ENCODE assay signal across 8 mouse cellular contexts in genomic region chr16:31935091-31935979, GRCm38 (mm10). TPM values are rescaled to one million over a fixed set of nuclear protein-coding genes. Genes with fewer than 3 reads are reported as not detected.
DNase-seq lines count a peak whose midpoint lies in the region; ATAC-seq and TF ChIP-seq lines count a peak whose summit lies in the region.

No protein-coding gene starts in this region.

- peak overlapping the region; percentile 34; the same call in 1 of the 2 replicates for H3K9ac ChIP-seq in heart, embryonic 11.5 days (ENCODE audit: low read depth, low read length)
- peak overlapping the region; percentile 47 for H3K9ac ChIP-seq in hindbrain, embryonic 15.5 days
- peak overlapping the region; percentile 55 for H3K9ac ChIP-seq in stomach, embryonic 16.5 days (ENCODE audit: low read length)

- H3K36me3 ChIP-seq in heart, embryonic 11.5 days (ENCODE audit: control insufficient read depth, insufficient read depth, low read length): no peaks in the 10 kb centered on the region
- no peaks in the 10 kb centered on the region for H3K36me3 ChIP-seq in E14TG2a.4 (ENCODE audit: insufficient read depth, low read length)
- H3K36me3 ChIP-seq in embryonic facial prominence, embryonic 10.5 days (replicated peaks): no peaks in the 10 kb centered on the region
- H3K36me3 ChIP-seq in hindbrain, embryonic 15.5 days: no peaks in the 10 kb centered on the region
- no peaks in the 10 kb centered on the region for H3K36me3 ChIP-seq in stomach, embryonic 16.5 days (ENCODE audit: control insufficient read depth, insufficient read depth, low read length)

- ATAC-seq in heart, embryonic 11.5 days (replicated peaks; ENCODE audit: insufficient number of reproducible peaks, low FRiP score, low TSS enrichment): no peak
- peak; percentile 7; the same call in 1 of the 2 replicates for ATAC-seq in hindbrain, embryonic 15.5 days (ENCODE audit: low FRiP score, low read depth)
- peak; percentile 52 for ATAC-seq in megakaryocyte progenitor cell, adult 5-6 weeks (replicated peaks; ENCODE audit: poor library complexity)
- ATAC-seq in stomach, embryonic 16.5 days (ENCODE audit: insufficient read depth, low FRiP score): no peak

- peak overlapping the region; percentile 91 for H3K4me2 ChIP-seq in heart, embryonic 11.5 days
- H3K4me2 ChIP-seq in hindbrain, embryonic 15.5 days: peak overlapping the region; percentile 78
- peak overlapping the region; percentile 44 for H3K4me2 ChIP-seq in stomach, embryonic 16.5 days (ENCODE audit: low read depth, low read length)

- no peak for TF ChIP-seq CTCF in E14TG2a.4 (conservative IDR thresholded peaks at IDR 0.05; ENCODE audit: low read length)

- no peak for DNase-seq in heart, postnatal 36 days
- peak; percentile 56 for DNase-seq in embryonic facial prominence, embryonic 10.5 days (ENCODE audit: low spot score)
- no peak for DNase-seq in layer of hippocampus, postnatal 25 days (ENCODE audit: extremely low spot score in 1 of 2, low spot score in 1 of 2)

- H3K4me1 ChIP-seq in heart, embryonic 11.5 days (ENCODE audit: control insufficient read depth, insufficient read depth, low read length): peaks cover 15% of the 10 kb centered on the region
- peaks cover 63% of the 10 kb centered on the region for H3K4me1 ChIP-seq in E14TG2a.4 (replicated peaks; ENCODE audit: low read depth, low read length)
- H3K4me1 ChIP-seq in embryonic facial prominence, embryonic 10.5 days: peaks cover 40% of the 10 kb centered on the region
- peaks cover 34% of the 10 kb centered on the region for H3K4me1 ChIP-seq in hindbrain, embryonic 15.5 days (replicated peaks)
- peaks cover 19% of the 10 kb centered on the region for H3K4me1 ChIP-seq in stomach, embryonic 16.5 days (ENCODE audit: control insufficient read depth, insufficient read depth, low read length)

- H3K27ac ChIP-seq in heart, embryonic 11.5 days (ENCODE audit: low read depth, low read length): no peak overlapping the region
- 0 out of 2 replicates have a peak overlapping the region, but pooled peaks have one; percentile 36 for H3K27ac ChIP-seq in embryonic facial prominence, embryonic 10.5 days (replicated peaks)
- H3K27ac ChIP-seq in hindbrain, embryonic 15.5 days (replicated peaks): peak overlapping the region; percentile 93
- no peak overlapping the region for H3K27ac ChIP-seq in stomach, embryonic 16.5 days (ENCODE audit: low read length)

- no peaks in the 10 kb centered on the region for H3K9me3 ChIP-seq in heart, embryonic 11.5 days (replicated peaks; ENCODE audit: control insufficient read depth, low read length)
- H3K9me3 ChIP-seq in E14TG2a.4 (ENCODE audit: low read length): no peaks in the 10 kb centered on the region
- H3K9me3 ChIP-seq in embryonic facial prominence, embryonic 10.5 days: no peaks in the 10 kb centered on the region
- H3K9me3 ChIP-seq in hindbrain, embryonic 15.5 days: no peaks in the 10 kb centered on the region
- no peaks in the 10 kb centered on the region for H3K9me3 ChIP-seq in stomach, embryonic 16.5 days (replicated peaks; ENCODE audit: control insufficient read depth, low read length)

- H3K4me3 ChIP-seq in heart, embryonic 11.5 days (ENCODE audit: low read depth, low read length): peak overlapping the region; percentile 41
- peak overlapping the region; percentile 67 for H3K4me3 ChIP-seq in E14TG2a.4 (replicated peaks; ENCODE audit: low read length)
- peak overlapping the region; percentile 67 for H3K4me3 ChIP-seq in embryonic facial prominence, embryonic 10.5 days
- H3K4me3 ChIP-seq in hindbrain, embryonic 15.5 days: peak overlapping the region; percentile 37
- H3K4me3 ChIP-seq in stomach, embryonic 16.5 days (replicated peaks; ENCODE audit: low read length): peak overlapping the region; percentile 29

- peaks cover 45% of the 10 kb centered on the region for H3K27me3 ChIP-seq in heart, embryonic 11.5 days (ENCODE audit: control insufficient read depth, insufficient read depth, low read length)
- H3K27me3 ChIP-seq in E14TG2a.4 (ENCODE audit: insufficient read depth, low read length): peaks cover 53% of the 10 kb centered on the region
- H3K27me3 ChIP-seq in embryonic facial prominence, embryonic 10.5 days (replicated peaks; ENCODE audit: low read depth, poor library complexity, severe bottlenecking): peaks cover 63% of the 10 kb centered on the region
- no peaks in the 10 kb centered on the region for H3K27me3 ChIP-seq in hindbrain, embryonic 15.5 days
- H3K27me3 ChIP-seq in stomach, embryonic 16.5 days (ENCODE audit: control insufficient read depth, insufficient read depth, low read length): peaks cover 26% of the 10 kb centered on the region; the same call in 1 of the 2 replicates

- intact Hi-C loops in heart, postnatal 36 days (cut with DNase I): no loop called here

- 4% methylated on average over 36 of the region's 36 CpGs for WGBS in heart, embryonic 11.5 days (ENCODE audit: insufficient replicate concordance)
- WGBS in embryonic facial prominence, embryonic 10.5 days: 5% methylated on average over 36 of the region's 36 CpGs
- 4% methylated on average over 36 of the region's 36 CpGs for WGBS in hindbrain, embryonic 15.5 days
- 5% methylated on average over 36 of the region's 36 CpGs for WGBS in stomach, embryonic 16.5 days

RNA-seq across cellular contexts. Expression of gene Pigz, which starts 1.7 kb away (rescaled TPM):
- polyA plus RNA-seq in heart, embryonic 11.5 days (2014; fragmentation: Nextera tagmentation; extraction: Ambion mirVana): 0.55 TPM in 1 of 2 replicates, not detected in the other
- total RNA-seq in heart, postnatal 36 days (2021): 1 to 10 TPM in 1 of 2 experiments, under 1 TPM in 1; 0.81 to 2.0 TPM
- 1.3 and 1.8 TPM in 2 replicates for polyA plus RNA-seq in embryonic facial prominence, embryonic 10.5 days (2016; fragmentation: Nextera tagmentation; extraction: Ambion mirVana)
- polyA plus RNA-seq in hindbrain, embryonic 15.5 days (2015; fragmentation: Nextera tagmentation; extraction: Ambion mirVana): 4.2 and 4.8 TPM in 2 replicates
- total RNA-seq in megakaryocyte progenitor cell, adult 5-6 weeks (2015): not detected in 2 replicates
- total RNA-seq in megakaryocyte progenitor cell, adult 5-6 weeks (2017): not detected in 2 replicates
- 0.96 and 1.5 TPM in 2 replicates for polyA plus RNA-seq in stomach, embryonic 16.5 days (2015; fragmentation: Nextera tagmentation; extraction: Ambion mirVana)
- 10 to 100 TPM; 15.4 to 20.9 TPM for total RNA-seq in layer of hippocampus, postnatal 25 days (2021)

RNA-seq across cellular contexts. Expression of gene 0610012G03Rik, which starts 13.0 kb away (rescaled TPM):
- 105 and 113 TPM in 2 replicates for polyA plus RNA-seq in heart, embryonic 11.5 days (2014; fragmentation: Nextera tagmentation; extraction: Ambion mirVana)
- total RNA-seq in heart, postnatal 36 days (2021): 10 to 100 TPM; 74.5 to 75.6 TPM
- 86.7 and 87.7 TPM in 2 replicates for polyA plus RNA-seq in embryonic facial prominence, embryonic 10.5 days (2016; fragmentation: Nextera tagmentation; extraction: Ambion mirVana)
- polyA plus RNA-seq in hindbrain, embryonic 15.5 days (2015; fragmentation: Nextera tagmentation; extraction: Ambion mirVana): 118 and 123 TPM in 2 replicates
- 22.7 and 28.3 TPM in 2 replicates for total RNA-seq in megakaryocyte progenitor cell, adult 5-6 weeks (2015)
- 10.3 and 14.1 TPM in 2 replicates for total RNA-seq in megakaryocyte progenitor cell, adult 5-6 weeks (2017)
- 81.6 and 84.9 TPM in 2 replicates for polyA plus RNA-seq in stomach, embryonic 16.5 days (2015; fragmentation: Nextera tagmentation; extraction: Ambion mirVana)
- 10 to 100 TPM; 42.2 to 49.5 TPM for total RNA-seq in layer of hippocampus, postnatal 25 days (2021)

RNA-seq across cellular contexts. Expression of gene Ncbp2, which starts 13.0 kb away (rescaled TPM):
- polyA plus RNA-seq in heart, embryonic 11.5 days (2014; fragmentation: Nextera tagmentation; extraction: Ambion mirVana): 87.5 and 90.0 TPM in 2 replicates
- total RNA-seq in heart, postnatal 36 days (2021): 10 to 100 TPM; 23.6 to 27.0 TPM
- polyA plus RNA-seq in embryonic facial prominence, embryonic 10.5 days (2016; fragmentation: Nextera tagmentation; extraction: Ambion mirVana): 139 and 145 TPM in 2 replicates
- polyA plus RNA-seq in hindbrain, embryonic 15.5 days (2015; fragmentation: Nextera tagmentation; extraction: Ambion mirVana): 89.0 and 93.7 TPM in 2 replicates
- total RNA-seq in megakaryocyte progenitor cell, adult 5-6 weeks (2015): 39.7 and 43.1 TPM in 2 replicates
- total RNA-seq in megakaryocyte progenitor cell, adult 5-6 weeks (2017): 48.3 and 51.4 TPM in 2 replicates
- 89.5 and 97.9 TPM in 2 replicates for polyA plus RNA-seq in stomach, embryonic 16.5 days (2015; fragmentation: Nextera tagmentation; extraction: Ambion mirVana)
- 10 to 100 TPM; 49.9 to 55.3 TPM for total RNA-seq in layer of hippocampus, postnatal 25 days (2021)

RNA-seq across cellular contexts. Expression of gene Meltf, which starts 56.7 kb away (rescaled TPM):
- not detected in 2 replicates for polyA plus RNA-seq in heart, embryonic 11.5 days (2014; fragmentation: Nextera tagmentation; extraction: Ambion mirVana)
- total RNA-seq in heart, postnatal 36 days (2021): not detected
- polyA plus RNA-seq in embryonic facial prominence, embryonic 10.5 days (2016; fragmentation: Nextera tagmentation; extraction: Ambion mirVana): 0.06 and 0.13 TPM in 2 replicates
- 0.29 and 0.31 TPM in 2 replicates for polyA plus RNA-seq in hindbrain, embryonic 15.5 days (2015; fragmentation: Nextera tagmentation; extraction: Ambion mirVana)
- total RNA-seq in megakaryocyte progenitor cell, adult 5-6 weeks (2015): not detected in 2 replicates
- not detected in 2 replicates for total RNA-seq in megakaryocyte progenitor cell, adult 5-6 weeks (2017)
- polyA plus RNA-seq in stomach, embryonic 16.5 days (2015; fragmentation: Nextera tagmentation; extraction: Ambion mirVana): 4.8 and 6.1 TPM in 2 replicates
- total RNA-seq in layer of hippocampus, postnatal 25 days (2021): under 1 TPM; 0.16 to 0.17 TPM

Comparison
In these comparisons a context has a peak if more than half of its experiments do, and no peak if none do; other contexts are left out.
1. ATAC-seq: peak in hindbrain, embryonic 15.5 days (single experiment) and megakaryocyte progenitor cell, adult 5-6 weeks (single experiment); none in heart, embryonic 11.5 days (single experiment) and stomach, embryonic 16.5 days (single experiment).
2. H3K27ac ChIP-seq: peak in embryonic facial prominence, embryonic 10.5 days (single experiment) and hindbrain, embryonic 15.5 days (single experiment); none in heart, embryonic 11.5 days (single experiment) and stomach, embryonic 16.5 days (single experiment).
3. Peak in every context shown above with its lines, with median percentiles within 50 percentile points of each other: H3K4me2 ChIP-seq, H3K4me3 ChIP-seq and H3K9ac ChIP-seq.